Mouse (Mus musculus) heart, embryonic 12.5 days (tissue): Measurements from ENCODE around the gene Ush2a. TPM values are rescaled to one million over a fixed set of nuclear protein-coding genes. Genes with fewer than 3 reads are reported as not detected.

Experiments used
- ATAC-seq: fragments of 200-750 bp; cut with Nextera tagmentation; 2 replicates; pipeline ENCODE4 v1.8.0; 2017; ENCODE audit warnings: moderate TSS enrichment, moderate library complexity; ENCODE audit not compliant: insufficient number of reproducible peaks, low FRiP score
- H3K27ac ChIP-seq: fragments of 300-500 bp; sonication (generic); 2 replicates; pipeline ENCODE4 v1.5.1; 2016; ENCODE audit warnings: mild to moderate bottlenecking, moderate library complexity; ENCODE audit not compliant: poor library complexity, severe bottlenecking
- H3K27me3 ChIP-seq: fragments of 300-500 bp; sonication (generic); replicated peaks from 2 replicates; pipeline ENCODE4 v1.6.1; 2016; ENCODE audit warnings: mild to moderate bottlenecking, moderate library complexity
- H3K36me3 ChIP-seq: fragments of 300-500 bp; sonication (generic); 2 replicates; pipeline ENCODE4 v1.6.1; 2016; ENCODE audit warnings: mild to moderate bottlenecking, moderate library complexity
- H3K4me1 ChIP-seq: fragments of 300-500 bp; sonication (generic); replicated peaks from 2 replicates; pipeline ENCODE4 v1.6.1; 2016; ENCODE audit warnings: mild to moderate bottlenecking
- H3K4me2 ChIP-seq: fragments of 300-500 bp; sonication (generic); 2 replicates; pipeline ENCODE4 v1.6.1; 2016; ENCODE audit warnings: mild to moderate bottlenecking, moderate library complexity
- H3K4me3 ChIP-seq: fragments of 300-500 bp; sonication (generic); 2 replicates; pipeline ENCODE4 v1.5.1; 2016; ENCODE audit warnings: mild to moderate bottlenecking
- H3K9ac ChIP-seq: fragments of 300-500 bp; sonication (generic); 2 replicates; pipeline ENCODE4 v1.6.1; 2016; ENCODE audit warnings: mild to moderate bottlenecking, moderate library complexity
- H3K9me3 ChIP-seq: fragments of 300-500 bp; sonication (generic); replicated peaks from 2 replicates; pipeline ENCODE4 v1.6.1; 2016; ENCODE audit warnings: mild to moderate bottlenecking, moderate library complexity
- WGBS: fragments of 180-500 bp; shearing (Covaris S2); methylation state at CpG from one replicate; pipeline ENCODE4 v1.1.7; 2016; 5-methylcytosine and 5-hydroxymethylcytosine counted together
- polyA plus RNA-seq: library from polyadenylated mRNA; unstranded; fragments of >200 nt; fragmentation: Nextera tagmentation; extraction: Ambion mirVana; gene quantifications from 2 replicates; pipeline ENCODE4 v1.2.1, GENCODE M21; 2016

The Ush2a gene
- polyA plus RNA-seq, 1 experiment from 2014 or later: 0.08 TPM

GRCm38 (mm10) chr1:188313303-188313702 lies 51.5 kb downstream of the Ush2a start:
- Histone ChIP-seq H3K4me2 (no peak overlapping the region), H3K36me3 (no peaks in the 10 kb centered on the region), H3K27ac (no peak overlapping the region), H3K27me3 (no peaks in the 10 kb centered on the region), H3K9ac (no peak overlapping the region), H3K9me3 (no peaks in the 10 kb centered on the region), H3K4me3 (no peak overlapping the region), H3K4me1 (no peaks in the 10 kb centered on the region)
- no peak for ATAC-seq
- 80% methylated on average over 7 of the region's 7 CpGs for WGBS

- WGBS: 82% methylated on average over 5 of the region's 5 CpGs
- Histone ChIP-seq H3K27me3 (no peaks in the 10 kb centered on the region), H3K9me3 (no peaks in the 10 kb centered on the region)
Measured at GRCm38 (mm10) chr1:188316574-188316973, 54.8 kb downstream of the Ush2a start.

GRCm38 (mm10) chr1:188320204-188320603 lies 58.4 kb downstream of the Ush2a start:
- no peak overlapping the region for H3K9ac ChIP-seq
- H3K27ac ChIP-seq: no peak overlapping the region
- H3K27me3 ChIP-seq: no peaks in the 10 kb centered on the region
- H3K36me3 ChIP-seq: no peaks in the 10 kb centered on the region
- H3K4me1 ChIP-seq: no peaks in the 10 kb centered on the region
- ATAC-seq: no peak
- H3K4me2 ChIP-seq: no peak overlapping the region
- H3K9me3 ChIP-seq: no peaks in the 10 kb centered on the region
- WGBS: 77% methylated on average over 4 of the region's 4 CpGs
- no peak overlapping the region for H3K4me3 ChIP-seq

More at GRCm38 (mm10) chr1:188316574-188316973, 54.8 kb downstream of the Ush2a start:
- Histone ChIP-seq H3K9ac (no peak overlapping the region), H3K27ac (no peak overlapping the region), H3K4me2 (no peak overlapping the region), H3K4me3 (no peak overlapping the region), H3K36me3 (no peaks in the 10 kb centered on the region), H3K4me1 (no peaks in the 10 kb centered on the region)
- ATAC-seq: no peak

- H3K36me3 ChIP-seq: no peaks in the 10 kb centered on the region
- no peak for ATAC-seq
- H3K4me3 ChIP-seq: no peak overlapping the region
- H3K9me3 ChIP-seq: no peaks in the 10 kb centered on the region
- 77% methylated on average over 7 of the region's 7 CpGs for WGBS
- no peaks in the 10 kb centered on the region for H3K27me3 ChIP-seq
- H3K27ac ChIP-seq: no peak overlapping the region
- no peaks in the 10 kb centered on the region for H3K4me1 ChIP-seq
- no peak overlapping the region for H3K9ac ChIP-seq
- no peak overlapping the region for H3K4me2 ChIP-seq
Measured at GRCm38 (mm10) chr1:188321534-188321933, 59.7 kb downstream of the Ush2a start.

GRCm38 (mm10) chr1:188330406-188330805 lies 68.6 kb downstream of the Ush2a start:
- H3K4me3 ChIP-seq: no peak overlapping the region
- H3K4me2 ChIP-seq: no peak overlapping the region
- H3K4me1 ChIP-seq: no peaks in the 10 kb centered on the region
- H3K9me3 ChIP-seq: no peaks in the 10 kb centered on the region
- 77% methylated on average over 2 of the region's 2 CpGs for WGBS
- no peaks in the 10 kb centered on the region for H3K36me3 ChIP-seq
- no peak for ATAC-seq
- no peak overlapping the region for H3K27ac ChIP-seq
- no peak overlapping the region for H3K9ac ChIP-seq
- no peaks in the 10 kb centered on the region for H3K27me3 ChIP-seq

- Histone ChIP-seq H3K36me3 (no peaks in the 10 kb centered on the region), H3K9ac (no peak overlapping the region), H3K27me3 (no peaks in the 10 kb centered on the region), H3K4me3 (no peak overlapping the region), H3K4me2 (no peak overlapping the region), H3K27ac (no peak overlapping the region), H3K9me3 (no peaks in the 10 kb centered on the region), H3K4me1 (no peaks in the 10 kb centered on the region)
- 75% methylated on average over 2 of the region's 2 CpGs for WGBS
- ATAC-seq: no peak
Measured at GRCm38 (mm10) chr1:188333936-188334335, 72.1 kb downstream of the Ush2a start.

- ATAC-seq: no peak
- H3K36me3 ChIP-seq: no peaks in the 10 kb centered on the region
- H3K4me1 ChIP-seq: no peaks in the 10 kb centered on the region
- H3K27ac ChIP-seq: no peak overlapping the region
- H3K27me3 ChIP-seq: no peaks in the 10 kb centered on the region
- H3K9ac ChIP-seq: no peak overlapping the region
- H3K4me2 ChIP-seq: no peak overlapping the region
- no peaks in the 10 kb centered on the region for H3K9me3 ChIP-seq
- 45% methylated on average over 2 of the region's 2 CpGs for WGBS
- no peak overlapping the region for H3K4me3 ChIP-seq
Measured at GRCm38 (mm10) chr1:188347762-188348161, 85.9 kb downstream of the Ush2a start.

- no peak overlapping the region for H3K9ac ChIP-seq
- no peak for ATAC-seq
- WGBS: 72% methylated on average over 2 of the region's 2 CpGs
Measured at GRCm38 (mm10) chr1:188354726-188355125, 92.9 kb downstream of the Ush2a start.

GRCm38 (mm10) chr1:188363548-188363947 lies 101.7 kb downstream of the Ush2a start:
- Histone ChIP-seq H3K4me2 (no peak overlapping the region), H3K27ac (no peak overlapping the region), H3K9me3 (no peaks in the 10 kb centered on the region; the same call in 1 of the 2 replicates), H3K27me3 (no peaks in the 10 kb centered on the region), H3K36me3 (no peaks in the 10 kb centered on the region), H3K4me1 (no peaks in the 10 kb centered on the region), H3K9ac (no peak overlapping the region), H3K4me3 (no peak overlapping the region)
- 62% methylated on average over 3 of the region's 3 CpGs for WGBS
- ATAC-seq: no peak

More at GRCm38 (mm10) chr1:188354726-188355125, 92.9 kb downstream of the Ush2a start:
- no peak overlapping the region for H3K4me2 ChIP-seq
- no peaks in the 10 kb centered on the region for H3K9me3 ChIP-seq
- H3K4me3 ChIP-seq: no peak overlapping the region
- H3K4me1 ChIP-seq: no peaks in the 10 kb centered on the region
- H3K27me3 ChIP-seq: no peaks in the 10 kb centered on the region
- no peaks in the 10 kb centered on the region for H3K36me3 ChIP-seq
- no peak overlapping the region for H3K27ac ChIP-seq

GRCm38 (mm10) chr1:188385180-188385579 lies 123.4 kb downstream of the Ush2a start:
- no peak overlapping the region for H3K9ac ChIP-seq
- WGBS: 29% methylated on average over 1 of the region's 1 CpGs
- no peak overlapping the region for H3K4me3 ChIP-seq
- ATAC-seq: no peak
- no peaks in the 10 kb centered on the region for H3K27me3 ChIP-seq
- H3K4me1 ChIP-seq: peaks cover 29% of the 10 kb centered on the region
- 0 out of 2 replicates have a peak overlapping the region, but pooled peaks have one; percentile 16 for H3K27ac ChIP-seq
- H3K36me3 ChIP-seq: no peaks in the 10 kb centered on the region
- no peak overlapping the region for H3K4me2 ChIP-seq
- H3K9me3 ChIP-seq: no peaks in the 10 kb centered on the region

- Histone ChIP-seq H3K36me3 (no peaks in the 10 kb centered on the region), H3K4me3 (no peak overlapping the region), H3K4me2 (peak overlapping the region; percentile 21), H3K4me1 (peaks cover 34% of the 10 kb centered on the region), H3K9ac (no peak overlapping the region), H3K9me3 (no peaks in the 10 kb centered on the region), H3K27me3 (no peaks in the 10 kb centered on the region), H3K27ac (peak overlapping the region; percentile 15)
- ATAC-seq: peak; percentile 67
- 5% methylated on average over 7 of the region's 7 CpGs for WGBS
Measured at GRCm38 (mm10) chr1:188385733-188386261, 124.0 kb downstream of the Ush2a start.

- WGBS: 81% methylated on average over 3 of the region's 3 CpGs
- no peak overlapping the region for H3K9ac ChIP-seq
- H3K27me3 ChIP-seq: no peaks in the 10 kb centered on the region
- H3K4me1 ChIP-seq: peaks cover 34% of the 10 kb centered on the region
- no peak overlapping the region for H3K4me2 ChIP-seq
- no peaks in the 10 kb centered on the region for H3K9me3 ChIP-seq
- H3K27ac ChIP-seq: no peak overlapping the region
- H3K4me3 ChIP-seq: no peak overlapping the region
- H3K36me3 ChIP-seq: no peaks in the 10 kb centered on the region
- no peak for ATAC-seq
Measured at GRCm38 (mm10) chr1:188387321-188387720, 125.5 kb downstream of the Ush2a start.
